In the genomic region with DNA sequence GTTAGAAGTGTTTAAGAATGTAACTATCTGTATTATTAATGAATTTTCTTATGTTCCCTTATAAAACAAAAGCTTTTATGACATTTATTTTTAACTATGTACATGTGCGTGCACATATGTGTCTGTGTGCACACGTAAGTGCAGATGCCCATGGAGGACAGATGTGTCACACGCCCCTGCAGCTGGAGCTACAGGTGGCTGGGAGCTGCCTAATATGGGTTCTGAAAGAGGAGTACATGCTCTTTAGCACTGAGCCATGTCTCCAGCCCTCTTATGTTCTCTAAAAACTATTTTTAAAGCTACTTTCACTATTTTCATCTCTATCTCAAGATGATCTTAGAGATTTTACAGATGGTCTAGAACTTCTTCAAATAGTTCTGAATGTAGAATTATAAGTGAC, we compare ENCODE assay signal across 16 mouse cellular contexts.
"Had no signal": no experiment of that assay in that cellular context is flagged by ENCODE, and none has a peak within 500 bp of the region (broad histone marks: within the 10 kb centered on the region; RNA-seq: fewer than 3 reads in every experiment).

No protein-coding gene starts in this region.

- H3K4me2 ChIP-seq: neural tube, embryonic 12.5 days; neural tube, embryonic 13.5 days; neural tube, embryonic 15.5 days; stomach, embryonic 15.5 days had no signal

- H3K4me1 ChIP-seq: neural tube, embryonic 12.5 days; neural tube, embryonic 13.5 days; neural tube, embryonic 15.5 days; stomach, embryonic 15.5 days had no signal

- H3K4me3 ChIP-seq: neural tube, embryonic 12.5 days; neural tube, embryonic 13.5 days; neural tube, embryonic 15.5 days; stomach, embryonic 15.5 days had no signal

- H3K27ac ChIP-seq: neural tube, embryonic 12.5 days; neural tube, embryonic 13.5 days; neural tube, embryonic 15.5 days; stomach, embryonic 15.5 days; stomach, postnatal 0 days had no signal

- H3K9me3 ChIP-seq: neural tube, embryonic 12.5 days; neural tube, embryonic 13.5 days; neural tube, embryonic 15.5 days; stomach, embryonic 15.5 days had no signal

- DNase-seq: retina, postnatal 1 day; right cerebral cortex, adult 18-20 months; right cerebral cortex, postnatal 14 days; right cerebral cortex, postnatal 25 days; right cerebral cortex, postnatal 4 days; spleen, adult 18-20 months; thymus, adult 18-20 months; thymus, adult 2 months; thymus, postnatal 14 days; thymus, postnatal 25 days; thymus, postnatal 36 days had no signal

- H3K27me3 ChIP-seq: neural tube, embryonic 12.5 days; neural tube, embryonic 13.5 days; neural tube, embryonic 15.5 days; stomach, embryonic 15.5 days had no signal

- H3K9ac ChIP-seq: neural tube, embryonic 12.5 days; neural tube, embryonic 13.5 days; neural tube, embryonic 15.5 days; stomach, embryonic 15.5 days had no signal

- H3K36me3 ChIP-seq: neural tube, embryonic 12.5 days; neural tube, embryonic 13.5 days; neural tube, embryonic 15.5 days; stomach, embryonic 15.5 days had no signal
